Mouse (Mus musculus): Measurements from ENCODE around the gene Gprin3.
"Not testable (repeated sequence)": the region's sequence is repeated elsewhere in the genome, so short reads cannot be mapped to it uniquely, and the experiment has no call there.

The Gprin3 gene

GRCm38 (mm10) chr6:59341146-59341545 is 84.9 kb downstream of the Gprin3 start:
- no peak for DNase-seq

- no peak for DNase-seq
Measured at GRCm38 (mm10) chr6:59328297-59328696, 97.8 kb downstream of the Gprin3 start.

- no peak for DNase-seq
Measured at GRCm38 (mm10) chr6:59315868-59316267, 110.2 kb downstream of the Gprin3 start.

GRCm38 (mm10) chr6:59315090-59315489 is 111.0 kb downstream of the Gprin3 start:
- DNase-seq: no peak

- no peak for DNase-seq
Measured at GRCm38 (mm10) chr6:59313162-59313561, 112.9 kb downstream of the Gprin3 start.

- no peak for DNase-seq
Measured at GRCm38 (mm10) chr6:59311241-59311640, 114.9 kb downstream of the Gprin3 start.

- DNase-seq: not testable (repeated sequence)
Measured at GRCm38 (mm10) chr6:59304235-59304942, 121.7 kb downstream of the Gprin3 start.

GRCm38 (mm10) chr6:59303031-59303430 is 123.1 kb downstream of the Gprin3 start:
- DNase-seq: no peak
